Mouse (Mus musculus) E14TG2a.4 (cell line): ENCODE results near the gene Speer4d.
"Not testable (repeated sequence)": the region's sequence is repeated elsewhere in the genome, so short reads cannot be mapped to it uniquely, and the experiment has no call there.

Experiments
- CTCF ChIP-seq: conservative IDR thresholded peaks from 2 replicates; pipeline ENCODE4 v1.5.1; 2014; ENCODE audit warnings: low read length
- NANOG ChIP-seq: IDR thresholded peaks from 2 replicates; pipeline ENCODE4 v1.6.1; 2014; ENCODE audit warnings: borderline replicate concordance, low read length, mixed read lengths
- POU5F1 ChIP-seq: IDR thresholded peaks from 2 replicates; pipeline ENCODE4 v1.6.1; 2014; ENCODE audit warnings: low read length, borderline replicate concordance

GRCm38 (mm10) chr5:15590635-15591034 lies 28.2 kb upstream of the Speer4d start:
- TF ChIP-seq CTCF, POU5F1, NANOG: not testable (repeated sequence)
